Mouse (Mus musculus): ENCODE measurements around the gene Timm50. TPM values are rescaled to one million over a fixed set of nuclear protein-coding genes. Genes with fewer than 3 reads are reported as not detected.
A peak's percentile ranks its signal among the peaks of the same experiment; 100 is the strongest.

Timm50 gene
- 142 and 160 TPM in 2 replicates for polyA plus RNA-seq (2016; fragmentation: Nextera tagmentation; extraction: Ambion mirVana)

DNA sequence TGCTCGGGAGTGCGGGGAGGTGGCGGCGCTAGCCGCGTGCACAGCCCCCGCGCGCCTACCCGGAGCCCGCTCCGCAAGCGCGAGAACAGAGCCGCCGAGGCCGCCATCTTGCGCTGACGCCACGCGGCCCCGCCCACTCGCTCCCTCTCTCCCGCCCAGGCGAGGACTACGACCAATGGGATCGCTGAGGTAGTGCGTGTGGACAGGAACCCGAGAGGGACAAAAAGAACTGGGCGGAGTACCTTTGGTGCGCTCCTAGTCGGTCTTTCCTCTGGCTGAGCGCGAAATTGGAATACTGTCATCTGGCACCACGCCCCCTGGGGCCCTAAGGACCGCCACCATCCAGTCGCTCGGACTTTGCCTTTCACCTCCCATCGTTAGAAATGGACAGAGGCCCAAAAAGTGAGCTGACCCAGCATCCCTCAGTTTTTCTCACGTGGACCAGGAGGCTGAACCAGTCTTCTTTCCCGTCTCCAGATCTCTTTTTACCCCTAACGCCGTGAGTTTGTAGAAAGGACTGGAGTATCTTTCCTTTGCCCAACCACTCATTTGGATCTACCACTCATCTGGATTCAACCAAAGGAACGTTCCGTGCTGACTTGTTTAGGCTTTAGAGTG, at the start of gene Timm50:
TSS of gene Timm50 (minus strand) at position 147 of the 618 bp plus-strand sequence.
- Histone ChIP-seq H3K4me2 (replicated peaks) (peak within 1 kb of the TSS; percentile 89), H3K9me3 (replicated peaks) (no peaks in the 10 kb centered on the region), H3K9ac (peak within 1 kb of the TSS; percentile 78), H3K27ac (peak within 1 kb of the TSS; percentile 69), H3K36me3 (peaks cover 54% of the 10 kb centered on the region), H3K4me3 (peak within 1 kb of the TSS; percentile 65), H3K4me1 (peaks cover 24% of the 10 kb centered on the region), H3K27me3 (no peaks in the 10 kb centered on the region)
- peak; percentile 93 for ATAC-seq (ENCODE audit: low FRiP score)
- 2% methylated on average over 43 of the region's 45 CpGs for WGBS

DNA sequence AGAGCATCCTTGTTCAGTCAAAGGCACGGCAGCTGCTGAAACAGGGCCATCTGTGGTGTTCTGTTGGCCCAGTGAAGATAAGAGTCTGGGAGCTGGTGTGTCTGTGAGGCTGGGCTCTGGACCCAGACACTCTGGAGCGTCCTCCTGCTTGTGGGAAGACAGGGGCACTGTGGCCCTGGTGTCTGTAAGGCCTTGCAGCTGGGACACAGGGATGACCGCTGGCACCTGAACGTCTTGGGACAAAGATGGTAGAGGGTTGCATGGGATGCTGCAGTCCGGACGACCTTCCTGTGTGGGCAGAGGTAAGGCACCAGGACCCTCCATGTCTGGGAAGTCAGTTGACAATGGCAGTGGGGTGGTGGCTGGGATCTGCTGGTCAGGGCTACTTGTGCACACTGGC, 48.4 kb upstream of the Timm50 start:
- no peak for ATAC-seq (ENCODE audit: low FRiP score)
- WGBS = 94% methylated on average over 6 of the region's 6 CpGs
- H3K27me3 ChIP-seq = no peaks in the 10 kb centered on the region
- no peak overlapping the region for H3K9ac ChIP-seq
- H3K4me3 ChIP-seq = no peak overlapping the region
- H3K36me3 ChIP-seq = peaks cover 64% of the 10 kb centered on the region
- H3K9me3 ChIP-seq (replicated peaks) = no peaks in the 10 kb centered on the region
- no peak overlapping the region for H3K4me2 ChIP-seq (replicated peaks)
- H3K27ac ChIP-seq = no peak overlapping the region
- H3K4me1 ChIP-seq = peaks cover 22% of the 10 kb centered on the region

DNA sequence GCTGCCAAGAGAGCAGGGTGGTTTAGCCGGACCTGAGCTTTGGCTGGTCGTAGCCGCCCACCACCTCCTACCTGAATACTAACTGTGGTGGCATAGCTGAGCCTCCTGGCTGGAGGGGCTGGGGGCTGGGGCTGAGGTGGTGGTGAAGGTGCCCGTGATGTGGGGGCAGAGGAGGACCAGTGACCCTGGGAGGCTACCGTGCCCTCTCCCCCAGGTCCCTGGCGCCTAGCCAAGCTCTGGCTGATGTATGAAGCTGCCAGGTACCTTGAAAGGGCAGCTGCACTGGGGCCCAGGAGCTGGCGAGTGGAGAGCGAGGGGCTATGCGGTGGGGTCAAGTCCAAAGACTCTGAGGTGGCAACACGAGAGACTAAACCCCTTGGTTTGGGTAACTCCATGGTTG, 48.0 kb upstream of the Timm50 start:
- H3K4me1 ChIP-seq = peaks cover 22% of the 10 kb centered on the region
- ATAC-seq (ENCODE audit: low FRiP score) = no peak
- peaks cover 64% of the 10 kb centered on the region for H3K36me3 ChIP-seq
- H3K27me3 ChIP-seq = no peaks in the 10 kb centered on the region
- no peak overlapping the region for H3K27ac ChIP-seq
- 89% methylated on average over 10 of the region's 10 CpGs for WGBS
- no peaks in the 10 kb centered on the region for H3K9me3 ChIP-seq (replicated peaks)
- H3K4me3 ChIP-seq = no peak overlapping the region
- no peak overlapping the region for H3K4me2 ChIP-seq (replicated peaks)
- no peak overlapping the region for H3K9ac ChIP-seq

DNA sequence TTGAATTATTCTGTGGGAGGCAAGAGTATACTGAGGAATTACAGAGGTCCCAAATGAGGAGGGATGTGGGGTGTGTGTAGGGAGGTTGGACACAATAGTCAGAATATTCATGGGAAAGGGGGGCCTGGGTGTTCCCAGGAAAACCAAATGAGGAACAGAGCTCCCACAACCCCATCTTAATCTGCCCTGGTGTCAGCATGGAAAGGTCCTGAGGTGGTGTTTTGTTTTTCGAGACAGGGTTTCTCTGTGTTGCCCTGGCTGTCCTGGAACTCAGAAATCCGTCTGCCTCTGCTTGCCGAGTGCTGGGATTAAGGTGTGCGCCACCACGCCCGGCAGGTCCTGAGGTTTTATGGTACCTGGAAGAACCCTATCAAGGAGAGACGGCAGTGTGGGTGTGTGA, 46.6 kb upstream of the Timm50 start:
- 0 out of 2 replicates have a peak overlapping the region, but pooled peaks have one; percentile 60 for H3K27ac ChIP-seq
- peaks cover 64% of the 10 kb centered on the region for H3K36me3 ChIP-seq
- no peaks in the 10 kb centered on the region for H3K9me3 ChIP-seq (replicated peaks)
- no peak overlapping the region for H3K4me2 ChIP-seq (replicated peaks)
- H3K4me3 ChIP-seq = no peak overlapping the region
- H3K27me3 ChIP-seq = no peaks in the 10 kb centered on the region
- no peak for ATAC-seq (ENCODE audit: low FRiP score)
- peaks cover 22% of the 10 kb centered on the region for H3K4me1 ChIP-seq
- H3K9ac ChIP-seq = no peak overlapping the region
- WGBS = 71% methylated on average over 7 of the region's 7 CpGs

DNA sequence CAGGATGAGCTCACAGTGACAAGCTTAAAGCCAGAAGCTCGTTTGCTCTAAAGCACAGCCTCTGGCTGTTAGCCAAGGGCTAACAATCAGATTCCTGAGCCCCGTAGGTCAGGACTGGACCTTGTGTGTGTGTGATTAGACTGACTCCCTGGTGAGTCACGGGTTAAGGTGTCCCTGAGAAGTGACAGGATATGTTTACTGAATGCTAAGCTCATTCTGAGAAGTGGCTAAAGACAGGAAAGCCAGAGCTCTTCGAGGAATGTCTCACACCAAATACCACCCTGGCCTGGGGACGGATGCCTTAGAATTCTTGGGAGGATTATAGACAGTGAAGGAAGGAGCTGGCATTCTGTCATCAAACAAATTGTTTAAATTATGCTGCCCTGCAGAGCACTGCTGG, 46.1 kb upstream of the Timm50 start:
- H3K27me3 ChIP-seq = no peaks in the 10 kb centered on the region
- no peaks in the 10 kb centered on the region for H3K9me3 ChIP-seq (replicated peaks)
- H3K36me3 ChIP-seq = peaks cover 65% of the 10 kb centered on the region
- no peak overlapping the region for H3K4me3 ChIP-seq
- no peak overlapping the region for H3K4me2 ChIP-seq (replicated peaks)
- peak overlapping the region; percentile 60; the same call in 1 of the 2 replicates for H3K27ac ChIP-seq
- no peak overlapping the region for H3K9ac ChIP-seq
- ATAC-seq (ENCODE audit: low FRiP score) = no peak
- 20% methylated on average over 5 of the region's 5 CpGs for WGBS
- peaks cover 22% of the 10 kb centered on the region for H3K4me1 ChIP-seq

DNA sequence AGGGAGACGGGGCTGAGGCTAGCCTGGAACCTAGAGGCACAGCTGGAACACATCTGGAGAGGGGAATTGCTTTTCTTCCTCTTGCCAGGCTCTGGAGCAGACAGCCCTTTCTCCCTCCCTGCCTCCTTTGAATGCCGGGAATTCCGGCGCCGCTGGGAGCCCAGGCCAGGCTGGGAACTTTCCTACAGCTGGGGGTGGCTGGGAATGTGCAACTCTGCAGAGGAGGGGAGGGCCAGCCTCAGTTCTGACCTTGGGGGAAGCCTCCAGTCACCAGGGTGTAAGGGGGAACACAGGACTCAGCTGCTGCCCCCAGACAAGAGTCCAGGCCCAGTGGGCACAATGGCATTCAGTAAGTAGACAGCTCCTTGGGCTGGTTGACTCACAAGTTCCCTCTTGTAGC, 45.1 kb upstream of the Timm50 start:
- peaks cover 60% of the 10 kb centered on the region for H3K36me3 ChIP-seq
- H3K4me3 ChIP-seq = no peak overlapping the region
- no peaks in the 10 kb centered on the region for H3K27me3 ChIP-seq
- peak overlapping the region; percentile 60 for H3K27ac ChIP-seq
- no peak overlapping the region for H3K4me2 ChIP-seq (replicated peaks)
- no peaks in the 10 kb centered on the region for H3K9me3 ChIP-seq (replicated peaks)
- 0% methylated on average over 5 of the region's 5 CpGs for WGBS
- no peak for ATAC-seq (ENCODE audit: low FRiP score)
- peaks cover 22% of the 10 kb centered on the region for H3K4me1 ChIP-seq
- no peak overlapping the region for H3K9ac ChIP-seq

DNA sequence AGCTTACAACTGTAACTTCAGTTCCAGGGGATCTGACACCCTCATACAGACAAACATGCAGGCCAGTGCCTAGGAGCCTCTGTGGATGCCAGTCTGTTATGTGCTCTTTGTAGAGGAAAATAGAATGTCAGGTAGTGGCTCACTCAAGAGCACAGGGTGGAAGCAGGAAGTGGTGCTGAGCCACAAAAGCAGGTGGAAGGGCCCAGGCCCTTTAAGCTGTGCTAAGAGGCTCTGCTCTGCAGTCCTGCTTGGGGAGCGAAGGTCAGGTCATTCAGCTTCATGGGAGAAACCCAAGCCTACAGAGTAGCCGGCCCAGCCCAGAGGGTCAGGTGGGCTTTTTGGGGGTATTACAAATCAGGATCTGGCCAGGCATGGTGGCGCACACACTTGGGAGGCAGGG, 43.3 kb upstream of the Timm50 start:
- no peak for ATAC-seq (ENCODE audit: low FRiP score)
- Histone ChIP-seq H3K27me3 (no peaks in the 10 kb centered on the region), H3K4me3 (no peak overlapping the region), H3K4me2 (replicated peaks) (no peak overlapping the region), H3K4me1 (peaks cover 30% of the 10 kb centered on the region), H3K36me3 (peaks cover 43% of the 10 kb centered on the region), H3K27ac (no peak overlapping the region), H3K9me3 (replicated peaks) (no peaks in the 10 kb centered on the region), H3K9ac (no peak overlapping the region)
- WGBS = 95% methylated on average over 3 of the region's 3 CpGs

DNA sequence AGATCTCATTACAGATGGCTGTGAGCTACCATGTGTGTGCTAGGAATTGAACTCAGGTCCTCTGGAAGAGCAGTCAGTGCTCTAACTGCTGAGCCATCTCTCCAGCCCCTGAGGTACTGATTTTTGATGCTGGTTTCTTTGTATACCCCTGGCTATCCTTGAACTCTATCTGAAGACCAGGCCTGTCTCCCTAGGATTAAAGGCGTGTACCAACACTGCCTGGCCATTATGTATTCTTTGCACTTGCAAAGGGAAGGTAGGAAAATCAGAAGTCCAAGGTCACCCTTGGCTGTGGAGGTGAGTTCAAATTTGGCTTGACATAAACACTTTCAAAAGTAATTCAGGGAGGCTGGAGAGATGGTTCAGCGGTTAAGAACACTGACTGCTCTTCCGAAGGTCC, 42.7 kb upstream of the Timm50 start:
- no peak for ATAC-seq (ENCODE audit: low FRiP score)
- H3K9me3 ChIP-seq (replicated peaks) = no peaks in the 10 kb centered on the region
- no peak overlapping the region for H3K9ac ChIP-seq
- H3K27ac ChIP-seq = no peak overlapping the region
- H3K27me3 ChIP-seq = no peaks in the 10 kb centered on the region
- peaks cover 35% of the 10 kb centered on the region for H3K4me1 ChIP-seq
- WGBS = 84% methylated on average over 3 of the region's 3 CpGs
- peaks cover 37% of the 10 kb centered on the region for H3K36me3 ChIP-seq
- no peak overlapping the region for H3K4me2 ChIP-seq (replicated peaks)
- H3K4me3 ChIP-seq = no peak overlapping the region

DNA sequence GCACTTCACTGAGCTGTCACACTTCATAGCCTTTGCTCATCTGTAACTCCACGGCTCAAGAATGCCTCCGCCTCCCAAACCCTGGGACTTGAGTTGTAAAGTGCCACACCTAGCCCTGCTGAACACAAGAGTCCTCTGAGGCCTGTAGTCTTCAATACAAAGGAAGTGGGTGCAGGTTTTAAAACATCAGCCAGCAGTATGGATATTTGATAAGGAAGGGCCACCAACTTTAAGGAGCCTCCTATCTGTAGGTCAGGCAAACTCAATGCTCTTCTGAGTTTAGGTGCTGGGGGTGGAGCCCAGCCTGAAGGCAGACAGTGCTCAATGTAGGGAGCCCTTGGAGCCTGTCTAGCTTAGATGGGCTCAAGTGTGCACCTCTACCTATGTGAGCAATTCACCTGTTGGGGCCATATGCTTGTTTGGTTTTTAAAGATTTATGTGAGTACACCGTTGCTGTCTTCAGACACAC, 42.3 kb upstream of the Timm50 start:
- 85% methylated on average over 3 of the region's 3 CpGs for WGBS
- Histone ChIP-seq H3K27me3 (no peaks in the 10 kb centered on the region), H3K9ac (no peak overlapping the region), H3K4me2 (replicated peaks) (no peak overlapping the region), H3K27ac (no peak overlapping the region), H3K4me1 (peaks cover 37% of the 10 kb centered on the region), H3K9me3 (replicated peaks) (no peaks in the 10 kb centered on the region), H3K36me3 (peaks cover 33% of the 10 kb centered on the region), H3K4me3 (no peak overlapping the region)
- no peak for ATAC-seq (ENCODE audit: low FRiP score)

DNA sequence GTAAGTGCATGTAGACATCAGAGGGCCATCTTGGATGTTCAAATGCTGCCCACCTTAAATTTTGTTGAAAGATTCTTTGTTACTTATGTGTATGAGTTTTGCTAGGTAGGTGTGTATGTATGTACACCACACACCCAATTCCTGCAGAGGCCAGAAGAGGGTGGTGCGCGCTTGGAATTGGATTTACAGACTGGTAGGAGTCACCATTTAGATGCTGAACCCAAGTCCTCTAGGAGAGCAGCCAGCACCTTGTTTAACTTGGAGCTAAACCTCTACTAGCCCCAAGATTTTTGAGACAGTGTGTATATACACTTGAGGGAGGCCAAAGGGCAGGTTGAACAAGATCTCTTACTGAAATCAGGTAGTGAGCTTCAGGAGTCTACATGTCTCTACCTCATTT, 41.4 kb upstream of the Timm50 start:
- H3K9me3 ChIP-seq (replicated peaks) = no peaks in the 10 kb centered on the region
- H3K9ac ChIP-seq = no peak overlapping the region
- no peak for ATAC-seq (ENCODE audit: low FRiP score)
- H3K27ac ChIP-seq = no peak overlapping the region
- peaks cover 30% of the 10 kb centered on the region for H3K36me3 ChIP-seq
- no peaks in the 10 kb centered on the region for H3K27me3 ChIP-seq
- WGBS = 97% methylated on average over 2 of the region's 2 CpGs
- no peak overlapping the region for H3K4me3 ChIP-seq
- H3K4me2 ChIP-seq (replicated peaks) = no peak overlapping the region
- peaks cover 32% of the 10 kb centered on the region for H3K4me1 ChIP-seq

DNA sequence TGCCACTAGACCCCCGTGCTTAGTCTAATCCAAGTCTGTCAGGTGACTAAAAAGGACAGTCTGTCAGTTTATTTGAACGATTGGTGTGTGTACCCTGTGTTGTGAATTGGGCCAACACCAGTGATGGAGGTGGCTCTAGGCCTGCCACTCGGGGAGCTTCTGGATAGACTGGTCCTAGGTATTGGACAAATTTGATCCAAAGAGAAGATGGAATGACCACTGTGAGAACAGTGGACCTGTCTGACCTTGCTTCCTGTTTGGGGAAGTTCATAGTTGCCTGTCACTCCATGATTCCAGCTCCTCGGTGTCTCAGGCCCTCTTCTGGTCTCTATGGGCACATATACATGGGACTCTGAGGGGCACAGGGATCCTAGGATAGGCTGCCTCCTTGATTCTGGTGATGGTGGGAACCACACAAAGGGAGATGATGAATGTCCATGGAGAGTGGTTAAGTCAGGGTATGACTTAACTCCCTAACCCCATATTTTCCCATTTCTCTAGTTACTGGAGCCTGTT, 39.9 kb upstream of the Timm50 start:
- H3K4me2 ChIP-seq (replicated peaks) = peak overlapping the region; percentile 96
- no peak overlapping the region for H3K27ac ChIP-seq
- H3K9me3 ChIP-seq (replicated peaks) = no peaks in the 10 kb centered on the region
- H3K4me1 ChIP-seq = peaks cover 17% of the 10 kb centered on the region
- WGBS = 57% methylated on average over 4 of the region's 4 CpGs
- H3K9ac ChIP-seq = peak overlapping the region; percentile 94
- H3K4me3 ChIP-seq = peak overlapping the region; percentile 90
- ATAC-seq (ENCODE audit: low FRiP score) = no peak
- H3K27me3 ChIP-seq = no peaks in the 10 kb centered on the region
- H3K36me3 ChIP-seq = peaks cover 30% of the 10 kb centered on the region

DNA sequence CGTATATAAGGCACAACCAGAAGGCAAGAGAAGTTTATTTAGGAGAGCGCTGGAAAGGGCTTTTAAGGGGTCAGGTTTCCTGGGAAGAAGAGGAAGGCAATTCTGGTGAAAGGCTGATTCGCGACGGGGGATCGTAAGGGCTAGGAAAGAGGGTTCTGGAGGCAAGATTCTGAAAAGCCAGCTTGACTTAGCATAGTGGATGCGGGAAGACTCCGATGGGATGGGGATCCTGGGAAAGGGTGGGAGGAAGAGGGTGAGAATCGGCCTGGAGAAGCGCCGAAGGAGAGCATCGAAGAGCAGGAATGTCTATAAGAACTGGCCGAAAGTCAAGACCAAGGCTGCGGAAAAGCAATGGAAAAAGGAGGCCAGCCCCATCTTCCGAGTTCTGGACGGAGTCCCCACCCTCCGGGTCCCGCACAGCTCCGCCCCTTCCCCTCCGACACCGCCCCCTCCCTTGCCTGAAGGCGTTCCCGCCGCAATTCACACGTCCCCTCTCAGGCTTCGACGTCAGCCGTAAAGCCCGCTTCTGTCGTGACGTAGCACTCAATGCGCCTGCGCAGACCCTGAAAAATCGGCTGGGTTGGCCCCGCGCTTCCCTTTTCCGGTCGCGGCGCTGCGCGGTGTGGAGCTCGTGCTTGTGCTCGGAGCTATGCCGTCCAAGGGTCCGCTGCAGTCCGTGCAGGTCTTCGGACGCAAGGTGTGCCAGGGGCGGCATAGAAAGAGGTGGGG, 38.4 kb upstream of the Timm50 start, which contains the start of gene Rps16:
TSS of gene Rps16 (plus strand) at position 498 of the 729 bp plus-strand sequence.
- H3K9ac ChIP-seq = peak within 1 kb of the TSS; percentile 94
- peak; percentile 95 for ATAC-seq (ENCODE audit: low FRiP score)
- H3K9me3 ChIP-seq (replicated peaks) = no peaks in the 10 kb centered on the region
- H3K36me3 ChIP-seq = peaks cover 29% of the 10 kb centered on the region
- peak within 1 kb of the TSS; percentile 90 for H3K4me3 ChIP-seq
- peak within 1 kb of the TSS; percentile 77 for H3K27ac ChIP-seq
- H3K4me2 ChIP-seq (replicated peaks) = peak within 1 kb of the TSS; percentile 96
- H3K27me3 ChIP-seq = no peaks in the 10 kb centered on the region
- under 1% methylated on average over 47 of the region's 50 CpGs for WGBS
- peaks cover 15% of the 10 kb centered on the region for H3K4me1 ChIP-seq

All from hindbrain, embryonic 12.5 days (tissue).